Mouse (Mus musculus): ENCODE measurements around the gene Otud4. TPM values are rescaled to one million over a fixed set of nuclear protein-coding genes. Genes with fewer than 3 reads are reported as not detected.

Otud4 gene
- total and polyA plus RNA-seq, 2 experiments from 2014 or later: 8.8 to 32.7 TPM

GRCm38 (mm10) chr8:79692531-79692930, 53.1 kb downstream of the Otud4 start:
- H3K4me1 ChIP-seq (ENCODE audit: control insufficient read depth, insufficient read depth): no peaks in the 10 kb centered on the region
- no peak for TF ChIP-seq EP300 (IDR thresholded peaks at IDR 0.05; ENCODE audit: low read depth)
- no peak for TF ChIP-seq CTCF (IDR thresholded peaks at IDR 0.05; ENCODE audit: low read depth)
- ATAC-seq (ENCODE audit: insufficient read depth, low read depth): no peak
- no peak overlapping the region for H3K4me2 ChIP-seq (ENCODE audit: low read depth, low read length)
- no peaks in the 10 kb centered on the region for H3K9me3 ChIP-seq (replicated peaks; ENCODE audit: control insufficient read depth, low read length)
- WGBS: 79% methylated on average over 2 of the region's 2 CpGs
- DNase-seq (ENCODE audit: low spot score): no peak
- H3K27me3 ChIP-seq (ENCODE audit: control insufficient read depth, insufficient read depth, low read length): no peaks in the 10 kb centered on the region
- no peak overlapping the region for H3K27ac ChIP-seq (ENCODE audit: low read depth)
- no peak overlapping the region for H3K9ac ChIP-seq (replicated peaks; ENCODE audit: low read depth, low read length)
- no peak overlapping the region for H3K4me3 ChIP-seq (ENCODE audit: low read depth, low read length)
- peaks cover 62% of the 10 kb centered on the region for H3K36me3 ChIP-seq (replicated peaks; ENCODE audit: control insufficient read depth, insufficient read depth, low read length)

DNA sequence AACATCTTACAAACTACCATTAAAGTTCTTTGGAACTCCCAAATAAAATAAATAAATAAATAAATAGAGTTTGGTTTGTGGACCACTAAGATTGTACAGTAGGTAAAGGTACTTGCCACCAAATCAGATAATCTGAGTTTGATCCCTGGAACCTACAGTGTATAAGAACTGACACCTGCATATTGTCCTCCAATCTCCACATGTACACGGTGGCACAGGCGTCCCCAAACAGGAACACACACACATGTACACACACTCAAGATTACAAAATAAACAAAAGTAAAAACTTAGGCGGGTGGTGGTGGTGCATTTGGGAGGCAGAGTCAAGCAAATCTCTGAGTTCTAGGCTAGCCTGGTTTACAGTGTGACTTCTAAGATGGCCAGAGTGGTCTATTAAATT, 67.3 kb downstream of the Otud4 start:
- Histone ChIP-seq H3K36me3 (replicated peaks; ENCODE audit: control insufficient read depth, insufficient read depth, low read length) (peaks cover 51% of the 10 kb centered on the region), H3K9me3 (replicated peaks; ENCODE audit: control insufficient read depth, low read length) (no peaks in the 10 kb centered on the region), H3K4me1 (ENCODE audit: control insufficient read depth, insufficient read depth) (no peaks in the 10 kb centered on the region), H3K9ac (replicated peaks; ENCODE audit: low read depth, low read length) (no peak overlapping the region), H3K27me3 (ENCODE audit: control insufficient read depth, insufficient read depth, low read length) (no peaks in the 10 kb centered on the region), H3K27ac (ENCODE audit: low read depth) (no peak overlapping the region), H3K4me2 (ENCODE audit: low read depth, low read length) (no peak overlapping the region), H3K4me3 (ENCODE audit: low read depth, low read length) (no peak overlapping the region)
- TF ChIP-seq EP300 (IDR thresholded peaks at IDR 0.05; ENCODE audit: low read depth) (no peak), CTCF (IDR thresholded peaks at IDR 0.05; ENCODE audit: low read depth) (no peak)
- ATAC-seq (ENCODE audit: insufficient read depth, low read depth): no peak
- WGBS: 94% methylated on average over 3 of the region's 3 CpGs
- DNase-seq (ENCODE audit: low spot score): no peak

GRCm38 (mm10) chr8:79711064-79711961, 71.9 kb downstream of the Otud4 start, which contains the start of the genes Abce1 and Anapc10:
Gene Abce1, minus strand, starts transcription at chr8:79711740.
Gene Anapc10, plus strand, starts transcription at chr8:79711820.
- WGBS: under 1% methylated on average over 68 of the region's 73 CpGs
- H3K4me2 ChIP-seq (ENCODE audit: low read depth, low read length): peak within 1 kb of the TSS; percentile 84
- ATAC-seq (ENCODE audit: insufficient read depth, low read depth): peak; percentile 100
- no peaks in the 10 kb centered on the region for H3K9me3 ChIP-seq (replicated peaks; ENCODE audit: control insufficient read depth, low read length)
- no peaks in the 10 kb centered on the region for H3K27me3 ChIP-seq (ENCODE audit: control insufficient read depth, insufficient read depth, low read length)
- DNase-seq (ENCODE audit: low spot score): peak; percentile 95
- H3K36me3 ChIP-seq (replicated peaks; ENCODE audit: control insufficient read depth, insufficient read depth, low read length): peaks cover 17% of the 10 kb centered on the region
- TF ChIP-seq EP300 (IDR thresholded peaks at IDR 0.05; ENCODE audit: low read depth) (no peak; the same call in 1 of the 2 replicates), CTCF (IDR thresholded peaks at IDR 0.05; ENCODE audit: low read depth) (no peak)
- H3K4me3 ChIP-seq (ENCODE audit: low read depth, low read length): peak within 1 kb of the TSS; percentile 86
- peak within 1 kb of the TSS; percentile 81 for H3K27ac ChIP-seq (ENCODE audit: low read depth)
- peak within 1 kb of the TSS; percentile 73 for H3K9ac ChIP-seq (replicated peaks; ENCODE audit: low read depth, low read length)
- H3K4me1 ChIP-seq (ENCODE audit: control insufficient read depth, insufficient read depth): peaks cover 6% of the 10 kb centered on the region; the same call in 1 of the 2 replicates

GRCm38 (mm10) chr8:79712676-79713075, 73.3 kb downstream of the Otud4 start:
- H3K4me2 ChIP-seq (ENCODE audit: low read depth, low read length): peak overlapping the region; percentile 84; the same call in 1 of the 2 replicates
- DNase-seq (ENCODE audit: low spot score) (no peak), ATAC-seq (ENCODE audit: insufficient read depth, low read depth) (no peak)
- peaks cover 10% of the 10 kb centered on the region; the same call in 1 of the 2 replicates for H3K36me3 ChIP-seq (replicated peaks; ENCODE audit: control insufficient read depth, insufficient read depth, low read length)
- WGBS: 51% methylated on average over 6 of the region's 6 CpGs
- H3K9ac ChIP-seq (replicated peaks; ENCODE audit: low read depth, low read length): no peak overlapping the region
- no peaks in the 10 kb centered on the region for H3K27me3 ChIP-seq (ENCODE audit: control insufficient read depth, insufficient read depth, low read length)
- H3K4me1 ChIP-seq (ENCODE audit: control insufficient read depth, insufficient read depth): peaks cover 6% of the 10 kb centered on the region; the same call in 1 of the 2 replicates
- no peak for TF ChIP-seq EP300 (IDR thresholded peaks at IDR 0.05; ENCODE audit: low read depth)
- TF ChIP-seq CTCF (IDR thresholded peaks at IDR 0.05; ENCODE audit: low read depth): no peak
- no peaks in the 10 kb centered on the region for H3K9me3 ChIP-seq (replicated peaks; ENCODE audit: control insufficient read depth, low read length)
- no peak overlapping the region for H3K27ac ChIP-seq (ENCODE audit: low read depth)
- no peak overlapping the region for H3K4me3 ChIP-seq (ENCODE audit: low read depth, low read length)

DNA sequence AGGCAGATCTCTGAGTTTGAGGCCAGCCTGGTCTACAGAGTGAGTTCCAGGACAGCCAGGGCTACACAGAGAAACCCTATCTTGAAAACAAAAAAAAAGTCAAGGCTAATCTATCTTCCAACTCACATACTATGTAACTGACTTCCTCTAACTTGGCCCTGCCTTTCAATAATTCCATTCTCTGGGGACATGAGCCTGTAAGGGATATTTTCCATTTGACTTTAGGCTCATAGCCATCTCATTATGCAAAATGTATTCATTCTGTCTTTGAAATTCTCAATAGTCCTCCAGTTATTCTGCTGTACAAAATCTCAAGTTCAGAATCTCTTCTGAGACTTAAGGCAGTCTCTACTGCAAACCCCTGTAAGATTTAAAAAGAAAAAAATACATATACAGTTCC, 82.1 kb downstream of the Otud4 start:
- Histone ChIP-seq H3K27me3 (ENCODE audit: control insufficient read depth, insufficient read depth, low read length) (no peaks in the 10 kb centered on the region), H3K9me3 (replicated peaks; ENCODE audit: control insufficient read depth, low read length) (no peaks in the 10 kb centered on the region), H3K4me1 (ENCODE audit: control insufficient read depth, insufficient read depth) (no peaks in the 10 kb centered on the region), H3K36me3 (replicated peaks; ENCODE audit: control insufficient read depth, insufficient read depth, low read length) (peaks cover 26% of the 10 kb centered on the region), H3K4me3 (ENCODE audit: low read depth, low read length) (no peak overlapping the region), H3K27ac (ENCODE audit: low read depth) (no peak overlapping the region), H3K4me2 (ENCODE audit: low read depth, low read length) (no peak overlapping the region), H3K9ac (replicated peaks; ENCODE audit: low read depth, low read length) (no peak overlapping the region)
- DNase-seq (ENCODE audit: low spot score) (no peak), ATAC-seq (ENCODE audit: insufficient read depth, low read depth) (no peak)
- TF ChIP-seq CTCF (IDR thresholded peaks at IDR 0.05; ENCODE audit: low read depth) (no peak), EP300 (IDR thresholded peaks at IDR 0.05; ENCODE audit: low read depth) (no peak)

Data from heart, postnatal 0 days (tissue).